Mouse (Mus musculus) ovary, postnatal 36 days (tissue): ENCODE measurements around the gene Robo1.

Experiments used
- DNase-seq: peaks from one replicate; pipeline ENCODE4 v3.0.0; 2022; ENCODE audit warnings: low spot score, mixed read lengths

Gene Robo1

DNA sequence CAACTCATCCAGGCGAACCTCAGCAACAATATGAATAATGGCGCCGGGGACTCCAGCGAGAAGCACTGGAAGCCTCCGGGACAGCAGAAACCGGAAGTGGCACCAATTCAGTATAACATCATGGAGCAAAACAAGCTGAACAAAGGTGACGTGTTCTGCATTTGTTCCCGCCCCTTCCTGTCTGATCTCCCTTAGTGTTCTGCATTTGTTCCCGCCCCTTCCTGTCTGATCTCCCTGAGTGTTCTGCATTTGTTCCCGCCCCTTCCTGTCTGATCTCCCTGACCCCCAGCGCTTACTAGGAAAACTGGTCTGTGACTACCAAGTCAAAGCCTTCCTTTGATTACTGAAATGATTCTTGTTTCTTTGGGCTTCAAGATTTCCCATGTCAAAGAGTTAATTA, 696.5 kb downstream of the Robo1 start:
- no peak for DNase-seq

DNA sequence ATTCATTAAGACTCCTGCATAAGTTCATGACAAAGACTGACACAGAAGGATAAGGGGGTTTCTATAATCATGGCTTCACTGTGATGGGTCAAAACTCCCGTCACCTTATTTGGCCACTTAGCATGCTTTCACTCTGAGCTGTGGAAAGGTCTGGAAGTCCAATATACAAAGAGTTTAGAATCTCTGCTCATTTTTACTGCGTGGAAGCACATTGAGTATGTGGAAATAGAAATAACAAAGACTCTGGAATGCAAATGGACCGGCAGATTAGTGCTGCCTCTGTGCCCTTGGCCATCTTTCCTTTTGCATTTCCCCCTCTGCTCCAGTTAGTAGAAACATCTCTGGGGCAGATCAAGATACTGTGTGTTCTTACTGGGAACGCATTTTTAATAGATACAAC, 697.7 kb downstream of the Robo1 start:
- DNase-seq = no peak

DNA sequence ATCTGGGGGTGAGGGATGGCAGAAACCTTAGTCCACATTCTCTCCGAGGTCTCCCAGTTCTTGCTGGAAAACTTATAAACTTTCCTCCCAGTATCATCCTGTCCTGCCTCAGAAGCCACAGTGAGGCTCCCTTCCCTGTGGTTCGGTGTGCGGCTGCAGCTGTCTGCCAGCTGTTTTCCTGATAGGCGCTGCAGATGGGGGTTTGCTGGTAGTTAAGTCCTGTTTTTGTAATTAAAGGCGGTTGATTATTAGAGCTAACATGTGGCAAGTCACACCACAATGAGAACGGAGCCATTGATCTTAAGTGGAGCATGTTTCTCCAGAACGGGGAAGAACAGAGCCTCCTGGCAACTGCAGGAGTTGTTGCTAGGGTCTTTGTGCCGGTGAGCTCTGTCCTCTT, 699.3 kb downstream of the Robo1 start:
- DNase-seq = no peak

DNA sequence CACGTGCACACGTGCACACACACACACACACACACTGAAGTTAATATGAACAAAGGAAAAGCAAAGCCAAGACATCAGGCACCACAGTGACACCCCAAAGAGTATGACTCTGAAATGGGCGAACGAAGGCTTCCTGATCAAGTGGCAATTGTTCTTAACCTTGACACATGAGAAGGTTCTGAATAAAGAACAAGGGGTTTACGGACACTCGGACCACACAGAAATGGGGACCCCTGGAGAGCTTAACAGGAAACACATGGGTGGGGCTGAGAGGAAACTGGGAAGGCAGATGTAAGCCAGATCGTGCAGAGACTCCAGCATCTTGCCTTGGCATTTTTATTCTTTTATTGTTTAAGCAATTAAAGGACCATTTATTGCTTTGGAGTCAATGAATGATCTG, 703.2 kb downstream of the Robo1 start:
- no peak for DNase-seq

DNA sequence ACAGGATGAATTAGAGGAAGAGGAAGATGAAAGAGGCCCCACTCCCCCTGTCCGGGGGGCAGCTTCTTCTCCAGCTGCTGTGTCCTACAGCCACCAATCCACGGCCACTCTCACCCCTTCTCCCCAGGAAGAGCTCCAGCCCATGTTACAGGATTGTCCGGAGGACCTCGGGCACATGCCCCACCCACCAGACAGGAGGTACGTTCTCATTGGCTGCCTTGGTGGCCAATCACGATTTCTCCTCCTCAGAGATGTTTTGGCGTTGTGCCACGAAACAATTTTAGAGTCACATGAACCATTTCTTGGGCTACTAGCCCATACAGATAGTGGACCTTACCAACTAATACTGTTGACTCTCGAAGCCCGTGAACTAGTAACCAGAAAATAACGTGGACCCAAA, 704.8 kb downstream of the Robo1 start:
- no peak for DNase-seq

DNA sequence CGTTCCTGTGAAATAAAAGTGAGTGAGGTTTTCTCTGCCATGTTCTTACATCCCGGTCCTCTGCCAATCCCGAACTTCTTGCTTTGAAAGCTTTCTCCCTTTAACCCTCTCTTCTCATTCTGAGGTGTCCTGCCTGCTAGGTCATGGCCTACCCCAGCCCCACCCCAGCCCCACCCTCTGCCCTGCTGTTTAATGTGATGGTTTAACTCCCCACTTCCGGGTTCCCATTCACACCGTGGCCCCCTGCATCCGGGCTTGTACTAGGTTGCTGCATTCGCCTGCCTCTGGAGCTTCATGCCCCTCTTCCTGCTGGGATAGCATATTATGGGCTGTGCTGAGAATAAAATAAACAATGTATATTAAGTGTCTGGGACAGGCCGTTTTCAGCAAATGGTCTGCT, 706.4 kb downstream of the Robo1 start:
- DNase-seq = no peak

DNA sequence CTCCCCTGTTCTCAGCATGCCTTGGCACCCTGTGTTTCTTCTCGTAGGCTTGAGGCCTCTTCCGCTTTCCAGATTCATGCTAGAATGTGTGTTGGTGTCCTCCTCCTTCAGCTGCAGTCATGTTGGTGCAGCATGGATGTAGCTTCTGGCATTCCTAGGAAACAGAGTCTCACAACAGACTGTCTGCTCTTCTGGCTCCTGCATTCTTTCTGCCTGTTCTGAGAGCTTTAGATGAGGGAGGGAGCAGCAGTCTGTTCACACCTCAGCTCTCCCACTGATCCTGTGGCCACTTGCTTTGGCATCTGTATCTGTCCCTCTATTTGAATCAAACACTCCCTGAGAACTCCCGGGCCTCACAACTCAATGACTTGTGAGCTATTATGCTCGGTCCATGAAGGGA, 707.9 kb downstream of the Robo1 start:
- DNase-seq = no peak

DNA sequence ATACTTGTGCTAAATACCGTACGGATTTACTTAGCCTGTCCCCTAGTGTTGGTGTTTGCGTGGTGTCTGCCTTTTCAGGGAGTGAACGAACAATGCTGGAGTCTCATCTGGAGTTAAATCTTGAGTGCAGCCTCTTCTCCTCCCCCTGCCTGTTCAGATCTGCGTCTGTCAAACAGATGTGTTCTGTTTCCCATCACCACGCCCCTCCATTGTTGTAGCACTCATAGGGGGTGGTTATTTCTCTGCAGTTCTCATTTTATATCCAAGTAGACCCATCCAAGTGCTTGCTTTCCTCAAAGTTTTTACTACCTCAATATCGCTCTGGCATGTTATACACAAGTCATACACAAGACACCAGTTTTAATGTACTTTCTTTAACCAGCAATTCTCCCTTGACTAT, 708.7 kb downstream of the Robo1 start:
- no peak for DNase-seq

DNA sequence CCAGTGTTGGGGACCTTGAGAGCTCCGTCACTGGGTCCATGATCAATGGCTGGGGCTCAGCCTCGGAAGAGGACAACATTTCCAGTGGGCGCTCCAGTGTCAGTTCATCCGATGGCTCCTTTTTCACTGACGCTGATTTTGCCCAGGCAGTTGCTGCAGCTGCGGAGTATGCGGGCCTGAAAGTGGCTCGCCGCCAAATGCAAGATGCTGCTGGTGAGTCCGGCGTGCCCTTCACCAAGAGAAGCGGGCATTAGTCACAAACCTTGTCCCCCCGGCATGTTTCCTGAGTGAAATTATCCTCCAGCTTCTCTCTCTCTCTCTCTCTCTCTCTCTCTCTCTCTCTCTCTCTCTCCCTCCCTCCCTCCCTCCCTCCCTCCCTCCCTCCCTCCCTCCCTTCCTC, 716.2 kb downstream of the Robo1 start:
- DNase-seq = no peak

DNA sequence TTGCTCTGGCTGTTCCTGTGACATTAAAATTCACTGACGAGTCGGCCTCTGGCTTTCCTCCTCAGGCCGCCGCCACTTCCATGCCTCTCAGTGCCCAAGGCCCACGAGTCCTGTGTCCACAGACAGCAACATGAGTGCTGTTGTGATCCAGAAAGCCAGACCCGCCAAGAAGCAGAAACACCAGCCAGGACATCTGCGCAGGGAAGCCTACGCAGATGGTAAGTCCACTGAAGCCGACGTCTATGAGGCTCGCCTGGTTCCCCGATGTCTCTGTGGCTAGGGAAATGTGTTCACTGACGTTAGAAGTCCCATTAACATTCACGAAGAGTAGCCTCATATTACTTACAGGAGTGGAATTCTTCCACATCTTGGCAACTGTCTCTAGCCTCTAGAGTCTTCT, 719.6 kb downstream of the Robo1 start:
- no peak for DNase-seq

DNA sequence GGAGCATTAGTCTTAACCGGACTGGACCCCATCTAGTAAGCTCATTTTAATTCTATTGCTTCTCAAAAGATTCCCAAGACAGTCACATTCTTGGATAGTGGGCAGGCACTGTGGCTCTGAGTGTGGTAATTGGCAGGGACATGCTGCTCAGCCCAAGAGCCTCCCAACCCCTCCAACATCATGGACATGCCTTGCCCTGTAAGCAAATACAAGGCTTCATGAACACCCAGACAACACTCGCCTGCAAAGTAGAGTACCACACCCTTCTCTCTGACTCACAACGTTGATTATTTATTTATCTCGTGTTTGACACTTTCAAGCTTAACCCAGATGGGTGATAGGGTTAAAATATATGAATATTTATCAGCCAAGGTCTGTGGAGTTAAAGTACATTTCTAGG, 722.9 kb downstream of the Robo1 start:
- no peak for DNase-seq

DNA sequence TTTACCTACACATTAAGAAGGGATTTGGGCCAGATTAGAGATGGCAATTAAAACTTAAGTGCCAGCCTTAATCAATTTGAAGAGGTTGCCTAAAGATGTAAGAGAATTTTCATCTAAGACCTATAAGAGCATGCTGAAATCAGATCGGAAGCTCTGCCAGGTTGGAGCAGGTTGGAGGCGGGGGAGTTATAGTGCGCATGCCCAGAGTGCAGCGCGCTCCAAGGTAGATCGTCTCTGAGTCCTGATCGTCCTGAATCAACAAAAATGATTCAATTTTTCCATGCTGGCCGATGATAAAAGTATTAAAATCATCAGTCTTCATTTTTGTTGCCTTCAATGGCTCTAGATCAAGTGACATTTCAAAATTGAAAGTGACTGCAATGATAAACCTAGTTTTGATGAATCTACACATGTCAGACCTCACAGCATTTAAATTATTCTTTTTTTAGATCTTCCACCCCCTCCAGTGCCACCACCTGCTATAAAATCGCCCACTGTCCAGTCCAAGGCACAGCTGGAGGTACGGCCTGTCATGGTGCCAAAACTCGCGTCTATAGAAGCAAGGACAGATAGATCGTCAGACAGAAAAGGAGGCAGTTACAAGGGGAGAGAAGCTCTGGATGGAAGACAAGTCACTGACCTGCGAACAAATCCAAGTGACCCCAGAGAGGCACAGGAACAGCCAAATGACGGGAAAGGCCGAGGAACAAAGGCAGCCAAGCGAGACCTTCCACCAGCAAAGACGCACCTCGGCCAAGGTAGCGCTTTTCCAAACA, 727.3 kb downstream of the Robo1 start:
- no peak for DNase-seq

DNA sequence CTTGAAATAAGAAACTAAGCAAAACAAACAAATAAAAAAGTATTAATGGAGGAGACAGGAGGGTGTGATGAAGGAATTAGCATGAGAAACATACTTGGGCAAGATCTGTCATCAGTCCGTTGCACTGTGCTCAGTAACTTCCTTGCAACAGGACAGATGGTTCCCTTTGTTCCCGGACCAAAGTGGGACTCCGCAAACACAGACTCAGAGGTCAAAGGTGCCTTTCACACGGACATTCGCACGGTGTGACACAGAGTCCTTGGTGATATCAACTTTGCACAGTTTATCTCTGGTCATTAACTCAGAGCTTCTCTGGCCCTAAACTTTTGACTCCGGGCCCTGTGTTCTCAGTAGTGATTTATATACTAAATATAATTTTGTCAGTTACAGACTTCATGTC, 730.4 kb downstream of the Robo1 start:
- DNase-seq = no peak

DNA sequence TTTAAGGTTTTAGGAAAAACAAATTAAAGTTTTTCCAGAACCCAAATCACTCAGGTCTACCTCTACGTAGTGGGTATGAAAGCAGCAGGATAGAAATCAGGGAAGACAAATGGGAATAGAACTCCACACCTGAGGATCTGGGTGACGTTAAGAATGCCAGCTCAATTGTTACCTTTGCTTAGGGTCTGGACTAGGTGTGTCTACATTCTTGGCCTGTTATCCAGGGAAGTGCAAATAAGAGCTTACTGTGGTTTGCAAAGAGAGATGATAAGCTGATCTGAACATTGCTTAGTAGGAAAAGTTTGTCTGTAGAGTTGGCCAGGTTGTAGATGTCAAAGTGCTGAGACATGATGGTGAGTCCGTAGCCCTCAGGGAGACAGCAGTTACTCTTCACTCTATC, 754.4 kb downstream of the Robo1 start:
- no peak for DNase-seq

DNA sequence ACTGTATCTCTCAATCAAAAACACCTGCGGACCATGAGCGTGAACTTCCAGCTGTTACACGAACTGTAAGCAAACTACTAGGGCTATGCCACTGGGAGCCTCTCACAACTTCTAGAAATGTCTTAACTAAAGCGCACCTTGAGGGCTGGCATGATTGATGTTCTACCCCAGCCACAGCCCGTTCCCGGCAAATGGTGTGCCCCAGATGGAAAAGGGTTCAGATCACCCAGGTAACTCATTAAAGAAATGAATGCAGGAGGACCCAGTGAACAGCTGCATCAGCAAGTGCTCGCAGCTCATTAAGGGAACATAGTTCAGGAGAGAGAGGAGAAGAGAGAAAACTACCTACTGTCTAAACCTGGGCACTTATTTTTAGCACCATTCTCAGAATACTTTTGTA, 759.7 kb downstream of the Robo1 start:
- no peak for DNase-seq

DNA sequence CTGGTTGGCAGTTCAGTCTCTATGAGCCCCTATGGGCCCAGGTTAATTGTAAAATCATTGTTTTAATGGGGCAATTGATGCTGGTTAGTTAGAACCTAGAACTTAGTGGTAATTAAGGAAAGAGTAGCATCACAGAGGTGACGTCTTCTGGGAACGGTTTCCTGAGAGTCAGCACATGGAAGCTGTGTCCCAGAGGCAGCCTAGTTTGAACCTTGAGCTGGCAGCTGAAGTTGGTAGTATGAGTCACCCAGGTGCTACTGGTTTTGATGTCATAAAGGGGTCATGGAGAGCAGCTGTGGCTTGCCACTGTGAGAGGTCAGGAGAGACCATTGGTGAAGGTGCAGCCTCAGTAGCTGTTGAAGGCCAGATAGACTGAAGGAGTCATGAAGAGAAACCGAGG, 763.9 kb downstream of the Robo1 start:
- DNase-seq = no peak

DNA sequence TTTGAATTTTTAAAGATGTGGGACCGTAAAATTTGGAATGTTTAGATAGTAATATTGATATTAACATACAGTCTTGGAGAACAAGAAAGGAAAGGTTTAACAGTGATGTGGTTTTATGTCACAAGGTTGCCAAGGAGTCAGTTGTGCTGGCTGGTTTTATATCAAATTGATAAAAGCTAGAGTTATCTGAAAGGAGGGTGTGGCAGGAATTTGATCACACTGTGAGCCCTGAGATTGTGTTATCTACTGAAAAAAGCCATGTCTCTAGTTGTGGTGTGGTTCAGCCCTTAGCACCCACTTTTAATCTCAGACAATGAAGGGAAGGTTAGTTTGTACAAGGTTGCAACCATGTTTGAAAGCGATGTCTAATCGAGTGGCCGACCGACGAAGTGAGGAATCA, 764.8 kb downstream of the Robo1 start:
- DNase-seq = no peak

DNA sequence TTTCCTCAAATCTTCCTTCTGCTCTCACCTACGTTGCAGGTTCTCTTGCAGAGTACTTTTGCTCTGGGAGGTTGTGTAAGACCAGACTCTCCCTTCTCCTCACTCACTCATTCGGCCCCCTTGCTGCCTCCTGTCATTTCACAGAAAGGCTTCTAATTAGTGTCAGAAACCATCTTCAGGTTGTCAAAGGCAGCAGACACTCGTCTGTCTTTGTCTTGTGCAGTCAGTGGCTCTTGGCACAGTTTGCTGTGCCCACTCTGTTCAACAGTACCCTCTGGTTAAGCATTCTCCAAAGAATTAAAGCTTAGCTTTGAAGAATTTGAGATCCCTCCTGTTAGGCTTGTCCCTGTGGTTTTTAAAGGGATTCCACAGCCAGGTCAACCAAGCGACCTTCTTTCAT, 774.3 kb downstream of the Robo1 start:
- DNase-seq = no peak

DNA sequence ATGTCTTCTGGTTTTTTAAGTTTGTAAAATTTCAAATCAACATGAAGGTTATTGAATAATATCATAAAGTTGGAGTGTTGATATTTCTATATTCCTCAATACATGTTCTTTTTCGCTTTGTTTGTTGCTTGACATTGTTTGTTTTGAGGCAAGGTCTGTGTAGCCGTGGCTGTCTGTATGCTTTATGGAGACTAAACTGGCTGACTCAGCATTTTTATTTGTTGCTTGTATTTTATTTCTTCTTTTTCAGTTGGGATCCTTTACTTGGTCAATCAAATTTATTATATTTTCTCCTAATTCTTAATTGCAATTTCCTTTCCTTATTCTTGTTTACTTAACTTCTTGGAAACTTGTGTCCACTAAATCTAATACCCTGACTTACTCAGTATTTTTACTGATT, 775.0 kb downstream of the Robo1 start:
- no peak for DNase-seq
